Mouse (Mus musculus): ENCODE data around the gene Cd6.

Gene Cd6

GRCm38 (mm10) chr19:10839010-10839892 is 9.4 kb upstream of the Cd6 start, which contains the start of gene Slc15a3:
Gene Slc15a3, plus strand, starts transcription at chr19:10839727.
- DNase-seq (ENCODE audit: low spot score), result no peak

DNA sequence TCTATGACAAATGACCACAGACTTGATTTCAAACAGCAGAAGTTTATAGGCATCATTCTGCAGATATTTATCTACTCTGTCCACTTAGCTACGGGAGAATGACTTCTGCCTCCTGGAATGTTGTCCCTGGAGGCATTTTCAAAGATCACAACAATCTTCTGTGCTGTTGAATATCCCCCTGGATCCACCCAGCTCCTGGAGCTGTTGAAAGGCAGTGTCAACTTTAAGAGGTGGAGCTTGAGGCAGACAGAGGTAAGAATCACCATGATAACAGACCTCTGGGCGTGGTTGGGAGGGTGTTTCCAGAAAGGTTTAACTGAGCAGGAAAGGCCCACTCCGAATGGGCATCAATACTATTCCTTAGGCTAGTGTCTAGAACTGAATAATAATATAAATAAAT is 5.8 kb upstream of the Cd6 start:
- DNase-seq (ENCODE audit: low spot score), result no peak

- DNase-seq (ENCODE audit: low spot score), result no peak
Measured at GRCm38 (mm10) chr19:10833611-10834010, 3.8 kb upstream of the Cd6 start.

- DNase-seq (ENCODE audit: low spot score), result no peak
Measured at GRCm38 (mm10) chr19:10832030-10832429, 2.2 kb upstream of the Cd6 start.

DNA sequence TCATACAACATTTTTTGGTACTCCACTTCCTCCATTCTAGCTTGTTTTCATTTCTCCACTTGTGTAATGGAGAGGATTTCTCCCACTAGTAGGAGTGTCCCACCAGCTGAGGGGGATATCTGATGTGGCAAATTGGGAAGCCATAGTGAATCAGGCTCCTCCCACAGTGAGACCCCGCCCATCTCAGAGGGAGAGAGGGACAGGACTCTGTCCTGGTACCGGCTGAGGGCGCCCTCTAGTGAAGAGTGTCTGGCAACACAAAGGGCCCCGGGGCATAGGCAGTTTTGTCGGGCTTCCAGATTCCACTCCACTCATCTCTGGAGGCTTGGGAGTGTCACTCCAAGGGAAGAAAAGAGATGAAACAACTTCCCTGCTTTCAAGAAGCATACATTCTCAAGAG is 1.6 kb upstream of the Cd6 start:
- peak; percentile 84 for DNase-seq (ENCODE audit: low spot score)

- DNase-seq (ENCODE audit: low spot score), result no peak
Measured at GRCm38 (mm10) chr19:10828321-10828720, 1.5 kb downstream of the Cd6 start.

GRCm38 (mm10) chr19:10824061-10824460 is 5.8 kb downstream of the Cd6 start:
- no peak for DNase-seq (ENCODE audit: low spot score)

GRCm38 (mm10) chr19:10822534-10822933 is 7.3 kb downstream of the Cd6 start:
- no peak for DNase-seq (ENCODE audit: low spot score)

DNA sequence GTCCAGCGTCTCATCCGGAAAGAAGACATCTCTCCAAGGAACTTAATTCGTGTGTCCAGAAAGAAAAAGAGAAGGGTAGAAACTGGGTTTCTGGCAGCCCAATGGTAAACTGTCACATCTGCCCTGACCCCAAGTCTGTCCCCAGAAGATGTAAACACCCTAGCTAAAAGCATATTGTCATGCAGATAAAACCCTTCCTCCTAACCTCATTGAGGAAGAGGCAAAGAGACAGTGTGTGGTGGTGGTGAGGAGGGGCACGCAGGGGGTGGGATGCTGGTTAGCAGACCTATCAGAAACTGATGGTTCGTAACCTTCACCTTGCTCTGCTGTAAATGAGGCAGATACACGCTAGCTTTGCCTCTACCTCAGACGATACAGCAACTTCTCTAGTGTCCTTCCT is 8.5 kb downstream of the Cd6 start:
- no peak for DNase-seq (ENCODE audit: low spot score)

- DNase-seq (ENCODE audit: low spot score), result no peak
Measured at GRCm38 (mm10) chr19:10818217-10818946, 11.5 kb downstream of the Cd6 start.

GRCm38 (mm10) chr19:10816462-10816861 is 13.4 kb downstream of the Cd6 start:
- DNase-seq (ENCODE audit: low spot score), result no peak

GRCm38 (mm10) chr19:10815871-10816270 is 14.0 kb downstream of the Cd6 start:
- DNase-seq (ENCODE audit: low spot score), result no peak

GRCm38 (mm10) chr19:10813905-10814304 is 16.0 kb downstream of the Cd6 start:
- no peak for DNase-seq (ENCODE audit: low spot score)

- no peak for DNase-seq (ENCODE audit: low spot score)
Measured at GRCm38 (mm10) chr19:10813039-10813438, 16.8 kb downstream of the Cd6 start.

- DNase-seq (ENCODE audit: low spot score), result no peak
Measured at GRCm38 (mm10) chr19:10811471-10811870, 18.4 kb downstream of the Cd6 start.

GRCm38 (mm10) chr19:10810176-10810492 is 19.7 kb downstream of the Cd6 start:
- no peak for DNase-seq (ENCODE audit: low spot score)

DNA sequence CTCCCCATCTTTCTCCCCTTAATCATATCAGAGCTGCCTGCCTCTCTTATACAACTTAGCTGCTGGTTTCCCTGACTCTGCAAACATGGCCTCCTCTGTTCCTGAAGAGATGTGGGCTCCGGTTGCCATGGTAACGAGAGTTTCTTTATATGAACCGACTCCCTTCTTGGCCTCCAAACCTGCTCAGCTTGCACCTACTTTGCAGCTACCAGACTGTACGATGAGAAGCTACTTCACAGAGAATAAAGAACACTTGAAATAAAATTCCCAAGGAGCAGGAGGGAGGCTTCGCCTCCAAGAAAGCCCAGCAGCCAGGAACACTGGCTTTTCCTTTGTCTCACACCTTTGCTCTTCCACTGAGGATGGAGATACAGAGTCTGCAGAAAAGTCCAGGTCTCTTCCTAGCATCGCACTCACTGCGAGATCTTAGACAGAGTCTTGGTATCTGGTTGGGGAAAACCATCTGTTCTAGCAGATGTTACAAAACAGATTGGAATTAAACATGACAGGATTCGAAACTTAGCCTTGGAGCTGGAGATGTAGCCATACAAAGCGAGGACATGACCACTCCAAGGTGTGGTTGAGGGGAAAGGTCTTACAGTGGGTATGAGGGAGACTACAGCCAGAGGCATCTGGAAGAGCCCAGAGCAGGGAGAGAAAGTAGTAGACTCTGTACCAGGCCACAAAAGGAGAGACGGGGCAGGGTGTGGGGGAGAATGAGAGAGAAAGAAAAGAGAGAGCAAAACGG is 20.3 kb downstream of the Cd6 start:
- peak; percentile 59 for DNase-seq (ENCODE audit: low spot score)

DNA sequence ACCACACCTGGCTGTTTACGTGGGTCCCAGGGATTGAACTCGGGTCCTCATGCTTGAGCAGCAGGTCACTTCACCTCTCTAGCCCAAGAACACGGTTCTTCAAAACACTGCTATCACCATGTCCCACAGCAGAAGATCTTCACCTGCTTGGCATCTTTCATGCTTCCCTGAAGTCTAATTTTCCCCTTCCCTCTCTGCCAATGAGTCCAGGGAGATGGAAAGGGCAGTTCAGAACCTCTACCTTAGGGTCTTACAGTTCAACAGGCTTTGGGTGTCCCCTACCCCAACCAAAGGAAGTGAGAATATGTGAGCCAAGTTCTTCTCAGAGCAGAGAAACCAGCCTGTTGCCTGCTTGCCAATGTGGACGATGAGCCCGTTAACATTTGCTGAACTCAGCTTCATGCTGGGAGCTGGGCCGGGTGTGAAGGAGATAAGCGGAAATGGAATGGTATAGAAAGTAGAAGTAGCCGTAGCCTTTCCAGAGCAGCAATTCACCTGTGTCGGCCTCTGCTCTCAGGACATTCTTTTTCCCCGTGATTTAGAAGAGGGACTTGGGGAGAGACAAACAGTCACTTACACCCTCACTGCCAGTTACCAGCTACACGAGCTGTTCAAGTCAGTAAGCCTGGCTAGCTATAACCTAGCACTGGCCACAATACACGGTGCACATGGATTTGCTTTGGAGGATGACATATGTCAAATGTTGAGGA is 21.2 kb downstream of the Cd6 start:
- DNase-seq (ENCODE audit: low spot score), result no peak

GRCm38 (mm10) chr19:10805661-10806285 is 24.1 kb downstream of the Cd6 start:
- DNase-seq (ENCODE audit: low spot score), result no peak

DNA sequence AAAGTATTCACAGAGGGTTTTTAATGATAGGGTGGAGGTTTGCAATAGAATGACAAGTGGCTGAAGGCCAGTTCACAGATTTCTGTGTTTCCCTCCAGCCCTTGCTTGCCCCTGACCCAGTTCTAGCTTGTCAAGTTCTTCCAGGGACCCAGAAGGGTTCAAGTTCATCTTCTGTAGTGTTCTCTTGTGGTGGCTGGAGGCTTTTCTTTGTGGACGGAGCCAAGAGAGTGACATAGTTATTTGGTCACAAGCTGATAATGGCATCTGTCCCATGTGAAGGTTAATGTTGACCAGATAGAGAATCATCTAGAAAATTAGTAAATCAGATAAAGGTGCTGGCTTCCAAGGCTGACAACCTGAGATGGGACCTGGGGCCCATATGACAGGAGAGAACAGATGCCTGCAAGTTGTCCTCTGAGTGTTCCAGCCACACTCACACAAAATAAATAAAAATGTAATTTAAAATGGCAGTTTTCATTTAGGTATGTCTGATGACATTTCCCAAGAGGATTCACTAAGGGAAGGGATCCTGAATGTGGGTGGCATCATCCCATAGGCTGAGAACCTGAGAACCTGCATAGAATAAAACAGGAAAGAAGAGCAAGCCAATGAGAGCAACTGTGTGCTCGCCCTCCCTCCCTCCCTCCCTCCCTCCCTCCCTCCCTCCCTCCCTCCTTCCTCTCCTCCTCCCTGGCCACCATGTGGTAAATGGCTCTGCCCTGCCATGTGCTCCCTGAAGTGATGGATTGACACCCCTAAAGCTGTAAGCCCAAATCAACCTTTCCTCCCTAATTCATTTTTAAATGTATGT is 24.8 kb downstream of the Cd6 start:
- no peak for DNase-seq (ENCODE audit: low spot score)

DNA sequence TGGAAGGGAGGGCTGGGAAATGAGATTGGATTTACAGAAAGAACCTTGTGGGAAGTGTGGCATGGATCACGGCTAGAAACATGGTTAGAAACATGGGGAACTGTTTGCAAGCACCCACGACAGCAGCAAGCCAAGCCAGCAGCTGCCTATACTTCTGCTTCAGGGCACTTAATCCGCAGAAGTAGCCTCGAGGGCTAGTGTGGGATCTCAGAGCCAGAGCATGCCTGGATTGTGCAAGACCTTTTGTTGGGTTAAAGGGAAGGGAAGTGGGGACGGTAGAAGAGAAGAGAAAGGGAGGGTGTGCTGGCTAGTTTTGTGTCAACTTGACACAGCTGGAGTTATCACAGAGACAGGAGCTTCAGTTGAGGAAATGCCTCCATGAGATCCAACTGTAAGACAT is 26.1 kb downstream of the Cd6 start:
- no peak for DNase-seq (ENCODE audit: low spot score)
